Mouse (Mus musculus): Measurements from ENCODE around the gene Thrsp. TPM values are rescaled to one million over a fixed set of nuclear protein-coding genes. Genes with fewer than 3 reads are reported as not detected.
A peak's percentile ranks its signal among the peaks of the same experiment; 100 is the strongest.
"Not testable (repeated sequence)": the region's sequence is repeated elsewhere in the genome, so short reads cannot be mapped to it uniquely, and the experiment has no call there.

The Thrsp gene
- 0.34 and 0.55 TPM in 2 replicates for polyA plus RNA-seq (2015; fragmentation: Nextera tagmentation; extraction: Ambion mirVana)

- Histone ChIP-seq H3K27ac (no peak within 1 kb of the TSS), H3K9ac (no peak within 1 kb of the TSS)
- ATAC-seq (ENCODE audit: low FRiP score, low read depth), result no peak
These were observed at the start of gene Thrsp for GRCm38 (mm10) chr7:97416906-97417777. TSS of gene Thrsp (minus strand) at chr7:97417730.

GRCm38 (mm10) chr7:97455577-97455976, 38.0 kb upstream of the Thrsp start:
- H3K27ac ChIP-seq, result no peak overlapping the region
- peaks cover 6% of the 10 kb centered on the region for H3K36me3 ChIP-seq
- H3K9ac ChIP-seq, result no peak overlapping the region
- no peak for ATAC-seq (ENCODE audit: low FRiP score, low read depth)
- no peak overlapping the region for H3K4me3 ChIP-seq
- no peaks in the 10 kb centered on the region for H3K27me3 ChIP-seq
- H3K9me3 ChIP-seq, result no peaks in the 10 kb centered on the region
- 80% methylated on average over 3 of the region's 3 CpGs for WGBS
- no peak overlapping the region for H3K4me2 ChIP-seq (replicated peaks)
- peaks cover 12% of the 10 kb centered on the region for H3K4me1 ChIP-seq

More at GRCm38 (mm10) chr7:97416906-97417777, at the start of gene Thrsp:
- Histone ChIP-seq H3K27me3 (no peaks in the 10 kb centered on the region), H3K4me2 (replicated peaks) (no peak within 1 kb of the TSS), H3K4me3 (no peak within 1 kb of the TSS), H3K36me3 (peaks cover 8% of the 10 kb centered on the region; the same call in 1 of the 2 replicates), H3K4me1 (peaks cover 10% of the 10 kb centered on the region), H3K9me3 (no peaks in the 10 kb centered on the region)
- 80% methylated on average over 25 of the region's 25 CpGs for WGBS

GRCm38 (mm10) chr7:97454795-97455194, 37.3 kb upstream of the Thrsp start:
- Histone ChIP-seq H3K27ac (no peak overlapping the region), H3K4me3 (no peak overlapping the region), H3K27me3 (no peaks in the 10 kb centered on the region), H3K9ac (no peak overlapping the region), H3K9me3 (no peaks in the 10 kb centered on the region), H3K4me2 (replicated peaks) (no peak overlapping the region), H3K4me1 (peaks cover 12% of the 10 kb centered on the region), H3K36me3 (peaks cover 6% of the 10 kb centered on the region)
- ATAC-seq (ENCODE audit: low FRiP score, low read depth), result no peak
- 94% methylated on average over 10 of the region's 10 CpGs for WGBS

- peak; percentile 64 for ATAC-seq (ENCODE audit: low FRiP score, low read depth)
- peak overlapping the region; percentile 75 for H3K9ac ChIP-seq
- H3K4me1 ChIP-seq, result peaks cover 12% of the 10 kb centered on the region
- no peaks in the 10 kb centered on the region for H3K27me3 ChIP-seq
- H3K4me3 ChIP-seq, result peak overlapping the region; percentile 50
- peak overlapping the region; percentile 86 for H3K4me2 ChIP-seq (replicated peaks)
- WGBS, result 5% methylated on average over 27 of the region's 27 CpGs
- no peak overlapping the region for H3K27ac ChIP-seq
- H3K36me3 ChIP-seq, result peaks cover 6% of the 10 kb centered on the region
- H3K9me3 ChIP-seq, result 0 out of 2 replicates have a peak, but pooled peaks cover 4% of the 10 kb centered on the region
These were observed 35.8 kb upstream of the Thrsp start for GRCm38 (mm10) chr7:97453141-97453921.

GRCm38 (mm10) chr7:97452196-97452595, 34.7 kb upstream of the Thrsp start:
- Histone ChIP-seq H3K4me3 (no peak overlapping the region), H3K27ac (no peak overlapping the region), H3K4me1 (peaks cover 16% of the 10 kb centered on the region), H3K9ac (no peak overlapping the region), H3K4me2 (replicated peaks) (no peak overlapping the region), H3K27me3 (no peaks in the 10 kb centered on the region), H3K36me3 (no peaks in the 10 kb centered on the region), H3K9me3 (0 out of 2 replicates have a peak, but pooled peaks cover 4% of the 10 kb centered on the region)
- WGBS, result 82% methylated on average over 6 of the region's 6 CpGs
- no peak for ATAC-seq (ENCODE audit: low FRiP score, low read depth)

- not testable (repeated sequence) for H3K9ac ChIP-seq; H3K36me3 ChIP-seq; H3K27me3 ChIP-seq; H3K4me2 ChIP-seq (replicated peaks); ATAC-seq (ENCODE audit: low FRiP score, low read depth); H3K4me3 ChIP-seq; H3K9me3 ChIP-seq; H3K27ac ChIP-seq
- 77% methylated on average over 2 of the region's 2 CpGs for WGBS
- H3K4me1 ChIP-seq, result peaks cover 28% of the 10 kb centered on the region
These were observed 33.5 kb upstream of the Thrsp start, which contains the start of gene Kctd14 for GRCm38 (mm10) chr7:97451023-97451422. TSS of gene Kctd14 (plus strand) at chr7:97451323.

- H3K4me2 ChIP-seq (replicated peaks), result no peak overlapping the region
- H3K27me3 ChIP-seq, result no peaks in the 10 kb centered on the region
- ATAC-seq (ENCODE audit: low FRiP score, low read depth), result no peak
- peaks cover 23% of the 10 kb centered on the region for H3K4me1 ChIP-seq
- 62% methylated on average over 6 of the region's 6 CpGs for WGBS
- H3K9me3 ChIP-seq, result 0 out of 2 replicates have a peak, but pooled peaks cover 4% of the 10 kb centered on the region
- peak overlapping the region; percentile 79 for H3K27ac ChIP-seq
- no peaks in the 10 kb centered on the region for H3K36me3 ChIP-seq
- no peak overlapping the region for H3K4me3 ChIP-seq
- H3K9ac ChIP-seq, result no peak overlapping the region
These were observed 29.6 kb upstream of the Thrsp start for GRCm38 (mm10) chr7:97447050-97447531.

GRCm38 (mm10) chr7:97446171-97446925, 28.8 kb upstream of the Thrsp start:
- H3K27ac ChIP-seq, result peak overlapping the region; percentile 79
- H3K4me1 ChIP-seq, result peaks cover 23% of the 10 kb centered on the region
- no peaks in the 10 kb centered on the region for H3K36me3 ChIP-seq
- WGBS, result 27% methylated on average over 6 of the region's 6 CpGs
- no peaks in the 10 kb centered on the region for H3K27me3 ChIP-seq
- H3K4me2 ChIP-seq (replicated peaks), result no peak overlapping the region
- H3K9ac ChIP-seq, result no peak overlapping the region
- H3K4me3 ChIP-seq, result no peak overlapping the region
- ATAC-seq (ENCODE audit: low FRiP score, low read depth), result peak; percentile 90
- H3K9me3 ChIP-seq, result 0 out of 2 replicates have a peak, but pooled peaks cover 4% of the 10 kb centered on the region

- no peak overlapping the region for H3K9ac ChIP-seq
- H3K4me1 ChIP-seq, result peaks cover 20% of the 10 kb centered on the region
- no peak overlapping the region for H3K27ac ChIP-seq
- H3K36me3 ChIP-seq, result no peaks in the 10 kb centered on the region
- no peak overlapping the region for H3K4me2 ChIP-seq (replicated peaks)
- H3K27me3 ChIP-seq, result no peaks in the 10 kb centered on the region
- ATAC-seq (ENCODE audit: low FRiP score, low read depth), result no peak
- H3K9me3 ChIP-seq, result no peaks in the 10 kb centered on the region
- H3K4me3 ChIP-seq, result no peak overlapping the region
These were observed 21.5 kb upstream of the Thrsp start for GRCm38 (mm10) chr7:97438986-97439385.

- H3K9me3 ChIP-seq, result no peaks in the 10 kb centered on the region
- H3K4me3 ChIP-seq, result no peak overlapping the region
- H3K36me3 ChIP-seq, result no peaks in the 10 kb centered on the region
- WGBS, result 80% methylated on average over 10 of the region's 10 CpGs
- no peak overlapping the region for H3K9ac ChIP-seq
- H3K4me2 ChIP-seq (replicated peaks), result no peak overlapping the region
- H3K4me1 ChIP-seq, result peaks cover 36% of the 10 kb centered on the region
- ATAC-seq (ENCODE audit: low FRiP score, low read depth), result no peak
- no peaks in the 10 kb centered on the region for H3K27me3 ChIP-seq
- H3K27ac ChIP-seq, result no peak overlapping the region
These were observed 17.0 kb upstream of the Thrsp start for GRCm38 (mm10) chr7:97434517-97434916.

- WGBS, result 70% methylated on average over 3 of the region's 3 CpGs
- H3K9me3 ChIP-seq; H3K4me2 ChIP-seq (replicated peaks); H3K9ac ChIP-seq; H3K27ac ChIP-seq; H3K36me3 ChIP-seq; H3K4me3 ChIP-seq; H3K27me3 ChIP-seq; ATAC-seq (ENCODE audit: low FRiP score, low read depth): not testable (repeated sequence)
- peaks cover 41% of the 10 kb centered on the region for H3K4me1 ChIP-seq
These were observed 16.0 kb upstream of the Thrsp start for GRCm38 (mm10) chr7:97433517-97433916.
